Mouse (Mus musculus): Measurements from ENCODE around the gene Smco3. TPM values are rescaled to one million over a fixed set of nuclear protein-coding genes. Genes with fewer than 3 reads are reported as not detected.

The Smco3 gene
- polyA plus RNA-seq, 1 experiment = 0.74 TPM

- Histone ChIP-seq H3K4me1 (ENCODE audit: control insufficient read depth, insufficient read depth, low read length) (peaks cover 21% of the 10 kb centered on the region), H3K27ac (ENCODE audit: insufficient read depth, low read depth, low read length) (peak overlapping the region; percentile 93), H3K4me3 (ENCODE audit: insufficient read depth, low read length) (peak overlapping the region; percentile 94)
- TF ChIP-seq POLR2A (IDR thresholded peaks at IDR 0.05; ENCODE audit: borderline replicate concordance, low read depth, low read length) (no peak), CTCF (IDR thresholded peaks at IDR 0.05; ENCODE audit: low read depth, low read length) (no peak)
These were observed 26.2 kb downstream of the Smco3 start for GRCm38 (mm10) chr6:136809077-136809476.

GRCm38 (mm10) chr6:136808631-136809046, 26.6 kb downstream of the Smco3 start:
- peak overlapping the region; percentile 94 for H3K4me3 ChIP-seq (ENCODE audit: insufficient read depth, low read length)
- H3K4me1 ChIP-seq (ENCODE audit: control insufficient read depth, insufficient read depth, low read length) = peaks cover 21% of the 10 kb centered on the region
- peak overlapping the region; percentile 93 for H3K27ac ChIP-seq (ENCODE audit: insufficient read depth, low read depth, low read length)
- TF ChIP-seq CTCF (IDR thresholded peaks at IDR 0.05; ENCODE audit: low read depth, low read length) (no peak), POLR2A (IDR thresholded peaks at IDR 0.05; ENCODE audit: borderline replicate concordance, low read depth, low read length) (no peak)

GRCm38 (mm10) chr6:136808014-136808417, 27.2 kb downstream of the Smco3 start, which contains the start of gene H2afj:
TSS of gene H2afj (plus strand) at chr6:136808244.
- Histone ChIP-seq H3K27ac (ENCODE audit: insufficient read depth, low read depth, low read length) (peak within 1 kb of the TSS; percentile 93), H3K4me3 (ENCODE audit: insufficient read depth, low read length) (peak within 1 kb of the TSS; percentile 94), H3K4me1 (ENCODE audit: control insufficient read depth, insufficient read depth, low read length) (peaks cover 24% of the 10 kb centered on the region)
- no peak for TF ChIP-seq CTCF (IDR thresholded peaks at IDR 0.05; ENCODE audit: low read depth, low read length)

GRCm38 (mm10) chr6:136807395-136808013, 27.7 kb downstream of the Smco3 start:
- Histone ChIP-seq H3K4me1 (ENCODE audit: control insufficient read depth, insufficient read depth, low read length) (peaks cover 27% of the 10 kb centered on the region), H3K4me3 (ENCODE audit: insufficient read depth, low read length) (peak overlapping the region; percentile 53), H3K27ac (ENCODE audit: insufficient read depth, low read depth, low read length) (peak overlapping the region; percentile 53)
- TF ChIP-seq POLR2A (IDR thresholded peaks at IDR 0.05; ENCODE audit: borderline replicate concordance, low read depth, low read length) = no peak
- no peak for TF ChIP-seq CTCF (IDR thresholded peaks at IDR 0.05; ENCODE audit: low read depth, low read length)

DNA sequence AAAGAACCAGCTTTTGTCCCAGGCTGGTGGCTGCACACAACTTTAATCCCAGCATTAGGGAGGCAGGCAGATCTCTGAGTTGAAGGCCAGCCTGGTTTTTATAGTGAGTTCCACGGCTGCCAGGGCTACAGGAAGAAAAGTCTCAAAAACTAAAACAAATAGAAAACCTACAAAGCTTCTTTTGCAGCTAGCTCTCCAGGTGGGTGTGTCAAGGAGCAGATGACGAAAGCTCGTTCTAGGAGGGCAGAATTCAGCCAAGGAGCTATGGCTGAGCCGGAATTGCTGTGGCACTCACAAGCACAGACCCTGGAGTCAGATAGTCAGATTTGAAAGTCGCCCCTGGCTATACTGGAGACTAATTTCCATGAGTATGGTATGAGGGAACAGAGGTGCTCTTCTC, 28.4 kb downstream of the Smco3 start:
- H3K27ac ChIP-seq (ENCODE audit: insufficient read depth, low read depth, low read length) = no peak overlapping the region
- peaks cover 27% of the 10 kb centered on the region for H3K4me1 ChIP-seq (ENCODE audit: control insufficient read depth, insufficient read depth, low read length)
- H3K4me3 ChIP-seq (ENCODE audit: insufficient read depth, low read length) = no peak overlapping the region
- no peak for TF ChIP-seq CTCF (IDR thresholded peaks at IDR 0.05; ENCODE audit: low read depth, low read length)
- no peak for TF ChIP-seq POLR2A (IDR thresholded peaks at IDR 0.05; ENCODE audit: borderline replicate concordance, low read depth, low read length)

DNA sequence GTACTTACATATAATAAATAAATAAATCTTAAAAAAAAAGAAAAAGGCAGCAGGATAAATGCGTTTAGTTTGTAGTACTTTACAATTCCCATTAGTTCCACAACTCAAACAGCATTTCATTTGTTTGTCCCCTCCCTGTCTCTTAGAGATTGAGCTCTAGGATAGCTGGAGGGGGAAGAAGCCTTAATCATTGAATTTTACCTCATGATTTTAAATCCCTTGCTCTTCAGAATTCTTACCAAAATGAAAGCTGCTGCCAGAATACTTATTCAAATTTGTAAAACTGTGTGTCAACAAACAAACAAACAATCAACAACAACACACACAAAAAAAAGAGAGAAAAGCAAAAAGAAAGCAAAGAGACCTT, 29.9 kb downstream of the Smco3 start:
- Histone ChIP-seq H3K27ac (ENCODE audit: insufficient read depth, low read depth, low read length) (peak overlapping the region; percentile 47), H3K4me1 (ENCODE audit: control insufficient read depth, insufficient read depth, low read length) (peaks cover 23% of the 10 kb centered on the region), H3K4me3 (ENCODE audit: insufficient read depth, low read length) (peak overlapping the region; percentile 45; the same call in 1 of the 2 replicates)
- no peak for TF ChIP-seq POLR2A (IDR thresholded peaks at IDR 0.05; ENCODE audit: borderline replicate concordance, low read depth, low read length)
- no peak for TF ChIP-seq CTCF (IDR thresholded peaks at IDR 0.05; ENCODE audit: low read depth, low read length)

DNA sequence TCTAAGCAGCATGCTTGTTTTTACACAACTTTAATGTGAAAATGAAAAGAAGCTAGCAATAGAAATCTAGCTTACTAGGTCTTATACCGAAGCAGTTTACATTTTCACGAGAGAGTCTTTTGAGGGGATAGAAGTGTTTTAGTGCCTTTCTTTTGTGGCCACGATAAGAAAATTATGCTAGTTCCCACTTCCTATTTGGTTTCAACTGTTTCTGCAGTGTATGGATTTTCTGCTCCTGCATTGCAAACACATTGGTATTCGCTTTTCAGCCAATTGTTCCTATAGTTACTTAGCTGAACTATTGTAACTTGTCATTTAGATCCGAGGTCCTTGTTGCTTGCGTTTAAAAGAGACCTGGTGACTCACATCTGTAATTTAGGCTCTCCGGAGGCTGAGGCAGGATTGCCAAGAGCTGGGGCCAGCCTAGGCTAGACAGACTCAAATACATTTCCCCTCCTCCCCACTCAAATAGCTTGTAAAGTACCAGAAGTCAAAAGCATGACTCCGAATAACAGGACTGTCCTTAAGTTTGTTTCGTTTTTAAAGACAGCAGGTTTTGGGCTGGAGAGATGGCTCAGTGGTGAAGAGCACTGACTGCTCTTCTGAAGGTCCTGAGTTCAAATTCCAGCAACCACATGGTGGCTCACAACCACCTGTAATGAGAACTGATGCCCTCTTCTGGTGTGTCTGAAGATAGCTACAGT, 30.4 kb downstream of the Smco3 start:
- Histone ChIP-seq H3K27ac (ENCODE audit: insufficient read depth, low read depth, low read length) (peak overlapping the region; percentile 87), H3K4me1 (ENCODE audit: control insufficient read depth, insufficient read depth, low read length) (peaks cover 18% of the 10 kb centered on the region), H3K4me3 (ENCODE audit: insufficient read depth, low read length) (peak overlapping the region; percentile 45)
- no peak for TF ChIP-seq CTCF (IDR thresholded peaks at IDR 0.05; ENCODE audit: low read depth, low read length)
- TF ChIP-seq POLR2A (IDR thresholded peaks at IDR 0.05; ENCODE audit: borderline replicate concordance, low read depth, low read length) = no peak

DNA sequence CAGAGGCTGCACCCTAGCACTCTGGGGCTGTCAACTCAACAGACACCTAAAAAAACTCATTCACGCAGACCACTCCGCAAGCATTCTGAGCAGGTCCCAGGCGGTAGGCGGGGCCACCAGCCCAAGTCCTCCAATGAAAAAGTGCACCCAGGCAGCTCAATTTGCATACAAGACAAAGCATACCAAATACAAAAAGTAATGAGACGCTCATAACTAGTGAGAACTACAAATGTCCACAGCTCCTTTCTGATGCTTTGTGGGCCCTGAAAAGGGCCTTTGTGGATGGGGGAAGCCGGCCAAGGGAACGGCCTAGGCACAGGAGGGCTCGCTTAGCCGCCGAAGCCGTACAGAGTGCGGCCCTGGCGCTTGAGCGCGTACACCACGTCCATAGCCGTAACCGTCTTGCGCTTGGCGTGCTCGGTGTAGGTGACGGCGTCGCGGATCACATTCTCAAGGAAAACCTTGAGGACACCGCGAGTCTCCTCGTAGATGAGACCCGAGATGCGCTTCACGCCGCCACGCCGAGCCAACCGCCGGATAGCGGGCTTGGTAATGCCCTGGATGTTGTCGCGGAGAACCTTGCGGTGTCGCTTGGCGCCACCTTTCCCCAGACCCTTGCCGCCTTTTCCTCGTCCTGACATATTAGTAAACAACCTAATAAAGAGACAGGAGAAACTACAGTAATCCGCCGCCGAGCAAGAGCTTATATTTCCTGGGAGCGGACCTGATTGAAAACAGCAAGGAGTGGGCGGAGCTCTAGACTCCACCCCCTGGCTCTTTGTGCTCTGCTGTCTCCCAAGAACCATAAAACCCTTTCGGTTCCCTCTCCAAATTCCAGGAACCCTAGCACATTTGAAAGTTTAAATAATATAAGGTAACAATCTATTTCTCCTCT, 31.3 kb downstream of the Smco3 start, which contains the start of gene Hist4h4:
TSS of gene Hist4h4 (minus strand) at position 677 of the 895 bp plus-strand sequence.
- Histone ChIP-seq H3K4me3 (ENCODE audit: insufficient read depth, low read length) (peak within 1 kb of the TSS; percentile 65), H3K4me1 (ENCODE audit: control insufficient read depth, insufficient read depth, low read length) (peaks cover 16% of the 10 kb centered on the region), H3K27ac (ENCODE audit: insufficient read depth, low read depth, low read length) (peak within 1 kb of the TSS; percentile 92)
- TF ChIP-seq CTCF (IDR thresholded peaks at IDR 0.05; ENCODE audit: low read depth, low read length) (no peak), POLR2A (IDR thresholded peaks at IDR 0.05; ENCODE audit: borderline replicate concordance, low read depth, low read length) (peak; percentile 92)

- peak overlapping the region; percentile 92 for H3K27ac ChIP-seq (ENCODE audit: insufficient read depth, low read depth, low read length)
- TF ChIP-seq CTCF (IDR thresholded peaks at IDR 0.05; ENCODE audit: low read depth, low read length) (no peak), POLR2A (IDR thresholded peaks at IDR 0.05; ENCODE audit: borderline replicate concordance, low read depth, low read length) (no peak)
- peak overlapping the region; percentile 65 for H3K4me3 ChIP-seq (ENCODE audit: insufficient read depth, low read length)
- peaks cover 16% of the 10 kb centered on the region for H3K4me1 ChIP-seq (ENCODE audit: control insufficient read depth, insufficient read depth, low read length)
These were observed 32.0 kb downstream of the Smco3 start for GRCm38 (mm10) chr6:136803093-136803738.

Data from bone marrow macrophage, adult 2 months (primary cell).